ENCODE assay signal across 15 mouse cellular contexts in the genomic region with DNA sequence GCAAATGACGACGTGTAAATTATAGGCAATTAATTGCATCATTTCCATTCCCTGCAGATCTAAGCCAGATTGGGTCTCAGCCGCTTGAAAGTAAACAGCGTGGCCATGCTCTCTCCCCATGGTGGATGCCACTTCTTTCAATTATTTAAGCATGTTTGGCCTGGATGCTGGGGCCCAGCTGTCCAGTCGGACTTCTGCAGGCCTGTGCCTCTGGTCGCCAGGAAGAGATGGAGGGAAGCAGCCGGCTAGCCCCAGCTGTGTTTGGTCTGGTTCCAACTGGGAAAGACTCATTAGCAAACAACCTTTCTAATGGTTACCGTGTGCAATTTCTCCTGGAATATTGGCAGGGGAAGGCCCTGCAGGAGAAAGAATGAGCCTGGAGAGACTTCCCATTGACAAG.
DNase-seq lines count a peak whose midpoint lies in the region; ATAC-seq lines count a peak whose summit lies in the region.
"Had no signal": no experiment of that assay in that cellular context is flagged by ENCODE, and none has a peak within 500 bp of the region (broad histone marks: within the 10 kb centered on the region; RNA-seq: fewer than 3 reads in every experiment).

No protein-coding gene starts in this region.

- H3K9me3 ChIP-seq in neural tube, embryonic 11.5 days (ENCODE audit: control insufficient read depth, low read length) = no peaks in the 10 kb centered on the region
- no peaks in the 10 kb centered on the region for H3K9me3 ChIP-seq in neural tube, embryonic 15.5 days (replicated peaks)
- H3K9me3 ChIP-seq in hindbrain, embryonic 12.5 days (replicated peaks) = no peaks in the 10 kb centered on the region

- H3K27me3 ChIP-seq in neural tube, embryonic 11.5 days (ENCODE audit: control insufficient read depth, insufficient read depth, low read length) = no peaks in the 10 kb centered on the region
- no peaks in the 10 kb centered on the region for H3K27me3 ChIP-seq in neural tube, embryonic 15.5 days (replicated peaks)
- H3K27me3 ChIP-seq in hindbrain, embryonic 12.5 days = no peaks in the 10 kb centered on the region

- H3K36me3 ChIP-seq in neural tube, embryonic 11.5 days (ENCODE audit: control insufficient read depth, insufficient read depth, low read length) = no peaks in the 10 kb centered on the region
- no peaks in the 10 kb centered on the region for H3K36me3 ChIP-seq in neural tube, embryonic 15.5 days
- no peaks in the 10 kb centered on the region for H3K36me3 ChIP-seq in hindbrain, embryonic 12.5 days
- H3K36me3 ChIP-seq: G1E had no signal

- peak; percentile 48 for DNase-seq in heart, adult 11 months
- no peak for DNase-seq in heart, postnatal 25 days (ENCODE audit: low spot score)
- DNase-seq in neural tube, embryonic 11.5 days (ENCODE audit: low spot score) = peak; percentile 15
- no peak for DNase-seq in thymus, postnatal 10 days (ENCODE audit: low spot score in 2 of 2)
- no peak for DNase-seq in kidney, postnatal 25 days
- DNase-seq: cerebellum, adult 18-20 months; gastrocnemius, postnatal 14 days; heart, postnatal 36 days; kidney, postnatal 14 days; lung, postnatal 14 days had no signal

- intact Hi-C loops in heart, postnatal 25 days (cut with DNase I) = no loop called here

- ATAC-seq in neural tube, embryonic 11.5 days (ENCODE audit: insufficient read depth, low FRiP score, low TSS enrichment) = no peak
- no peak for ATAC-seq in neural tube, embryonic 15.5 days (ENCODE audit: low FRiP score)
- no peak for ATAC-seq in hindbrain, embryonic 12.5 days (ENCODE audit: low FRiP score)
- ATAC-seq: intestine, postnatal 0 days had no signal

- H3K4me2 ChIP-seq in neural tube, embryonic 11.5 days (ENCODE audit: low read depth) = no peak overlapping the region
- H3K4me2 ChIP-seq in neural tube, embryonic 15.5 days = no peak overlapping the region
- no peak overlapping the region for H3K4me2 ChIP-seq in hindbrain, embryonic 12.5 days (replicated peaks)

- no peak overlapping the region for H3K27ac ChIP-seq in neural tube, embryonic 11.5 days (ENCODE audit: low read depth, low read length)
- H3K27ac ChIP-seq in neural tube, embryonic 15.5 days (replicated peaks) = no peak overlapping the region
- peak overlapping the region; percentile 18; the same call in 1 of the 2 replicates for H3K27ac ChIP-seq in hindbrain, embryonic 12.5 days
- H3K27ac ChIP-seq: liver, embryonic 14.5 days had no signal

- no peaks in the 10 kb centered on the region for H3K4me1 ChIP-seq in neural tube, embryonic 11.5 days (ENCODE audit: control insufficient read depth, insufficient read depth, low read length)
- peaks cover 9% of the 10 kb centered on the region for H3K4me1 ChIP-seq in neural tube, embryonic 15.5 days
- H3K4me1 ChIP-seq in hindbrain, embryonic 12.5 days = peaks cover 5% of the 10 kb centered on the region; the same call in 1 of the 2 replicates

- WGBS in neural tube, embryonic 11.5 days = 50% methylated on average over 8 of the region's 8 CpGs
- 19% methylated on average over 8 of the region's 8 CpGs for WGBS in neural tube, embryonic 15.5 days
- WGBS in hindbrain, embryonic 12.5 days = 41% methylated on average over 8 of the region's 8 CpGs

- no peak overlapping the region for H3K4me3 ChIP-seq in neural tube, embryonic 11.5 days (ENCODE audit: low read depth, low read length)
- no peak overlapping the region for H3K4me3 ChIP-seq in neural tube, embryonic 15.5 days (replicated peaks)
- no peak overlapping the region for H3K4me3 ChIP-seq in hindbrain, embryonic 12.5 days

- H3K9ac ChIP-seq in neural tube, embryonic 11.5 days (ENCODE audit: low read length) = no peak overlapping the region
- no peak overlapping the region for H3K9ac ChIP-seq in neural tube, embryonic 15.5 days (replicated peaks)
- H3K9ac ChIP-seq in hindbrain, embryonic 12.5 days = no peak overlapping the region
- H3K9ac ChIP-seq: liver, embryonic 14.5 days had no signal

Comparison
In these comparisons a context has a peak if more than half of its experiments do, and no peak if none do; other contexts are left out.
1. DNase-seq: peak in heart, adult 11 months (single experiment) and neural tube, embryonic 11.5 days (single experiment); none in heart, postnatal 25 days (single experiment), thymus, postnatal 10 days (0 of 2) and kidney, postnatal 25 days (0 of 2).